Mouse (Mus musculus) ES-E14 (cell line): ENCODE data around the gene Agap2. TPM values are rescaled to one million over a fixed set of nuclear protein-coding genes. Genes with fewer than 3 reads are reported as not detected.

Experiments
- DNase-seq: peaks from one replicate; pipeline ENCODE4 v3.0.0-alpha.2; 2013; ENCODE audit warnings: low read depth, low spot score
- H3K27ac ChIP-seq: 2 replicates; pipeline ENCODE4 v1.5.1; 2012; ENCODE audit warnings: low read depth, mild to moderate bottlenecking, low read length, moderate library complexity, mixed read lengths; ENCODE audit not compliant: poor library complexity, insufficient read depth, severe bottlenecking
- H3K36me3 ChIP-seq: 2 replicates; pipeline ENCODE4 v1.6.1; 2012; ENCODE audit warnings: mild to moderate bottlenecking, low read length, moderate library complexity, mixed read lengths; ENCODE audit not compliant: control insufficient read depth, poor library complexity, insufficient read depth, severe bottlenecking
- H3K4me1 ChIP-seq, 2 experiments: fragments of 150-350 bp in 1 of 2; sonication (generic) in 1 of 2; 2 replicates each; pipeline ENCODE4 v1.6.1; 2012; ENCODE audit warnings: low read length in 2 of 2, mild to moderate bottlenecking in 1 of 2, mixed read lengths in 1 of 2; ENCODE audit not compliant: control insufficient read depth in 2 of 2, insufficient read depth in 2 of 2, poor library complexity in 1 of 2
- H3K4me3 ChIP-seq, 2 experiments: fragments of 150-350 bp in 1 of 2; sonication (generic) in 1 of 2; 2 replicates each; pipeline ENCODE4 v1.5.1; 2012; ENCODE audit warnings: low read length in 2 of 2, low read depth in 1 of 2, mild to moderate bottlenecking in 1 of 2, mixed read lengths in 1 of 2; ENCODE audit not compliant: insufficient read depth in 1 of 2, poor library complexity in 1 of 2, severe bottlenecking in 1 of 2
- H3K9ac ChIP-seq: 2 replicates; pipeline ENCODE4 v1.6.1; 2012; ENCODE audit warnings: low read depth, mild to moderate bottlenecking, low read length, mixed read lengths; ENCODE audit not compliant: poor library complexity, insufficient read depth, severe bottlenecking
- H3K9me3 ChIP-seq: fragments of 150-350 bp; sonication (generic); 2 replicates; pipeline ENCODE4 v1.6.1; 2012; ENCODE audit warnings: low read depth, mild to moderate bottlenecking, low read length; ENCODE audit not compliant: control insufficient read depth, insufficient read depth
- CHD2 ChIP-seq: IDR thresholded peaks from 2 replicates; pipeline ENCODE4 v1.6.1; 2014; ENCODE audit warnings: mild to moderate bottlenecking, low read depth, low read length, inconsistent platforms
- HCFC1 ChIP-seq: IDR thresholded peaks from 2 replicates; pipeline ENCODE4 v1.6.1; 2012; ENCODE audit warnings: low read length, inconsistent platforms, borderline replicate concordance; ENCODE audit not compliant: insufficient read depth
- MAFK ChIP-seq: IDR thresholded peaks from 2 replicates; pipeline ENCODE4 v1.6.1; 2014; ENCODE audit warnings: mild to moderate bottlenecking, low read depth, low read length, inconsistent platforms; ENCODE audit not compliant: insufficient read depth
- ZC3H11A ChIP-seq: IDR thresholded peaks from 2 replicates; pipeline ENCODE4 v1.6.1; 2012; ENCODE audit warnings: low read depth, mild to moderate bottlenecking, inconsistent platforms, low read length, borderline replicate concordance
- ZNF384 ChIP-seq: IDR thresholded peaks from 2 replicates; pipeline ENCODE4 v1.6.1; 2012; ENCODE audit warnings: low read depth, low read length, inconsistent platforms
- in situ Hi-C, 2 experiments: fragments of 600-800 bp; cut with MboI; formaldehyde crosslinking; loops; one replicate each; pipeline ENCODE4 v1.15.1; 2025; ENCODE audit warnings: low sequenced_read_pairs in 2 of 2, inconsistent platforms in 1 of 2; ENCODE audit not compliant: unreplicated experiment in 2 of 2
- total RNA-seq: library from RNA; depleted of rRNA; stranded (reverse); fragments of 300-350 nt; gene quantifications from 2 replicates; pipeline ENCODE4 v1.2.3, GENCODE M21; 2012

Gene Agap2
- total RNA-seq, 1 experiment, result 1.4 TPM

DNA sequence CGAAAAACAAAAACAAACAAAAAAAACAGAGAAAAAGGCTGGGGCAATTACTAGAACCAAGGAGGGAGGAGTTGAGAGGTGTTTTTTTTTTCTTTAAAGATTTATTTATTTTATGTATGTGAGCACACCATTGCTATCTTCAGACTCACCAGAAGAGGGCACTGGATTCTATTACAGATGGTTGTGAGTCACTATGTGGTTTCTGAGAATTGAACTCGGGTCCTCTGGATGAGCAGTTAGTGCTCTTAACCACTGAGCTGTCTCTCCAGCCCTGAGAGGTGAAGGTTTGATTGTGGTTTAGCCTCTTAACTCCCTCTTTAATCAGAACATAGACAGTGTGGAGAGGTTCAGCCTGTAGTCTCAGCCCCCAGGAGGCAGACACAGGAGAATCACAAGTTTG, 40.0 kb downstream of the Agap2 start:
- peak; percentile 62; the same call in 1 of the 2 replicates for TF ChIP-seq ZNF384
- no peak for TF ChIP-seq MAFK
- no peaks in the 10 kb centered on the region for H3K9me3 ChIP-seq
- H3K4me3 ChIP-seq, result no peak overlapping the region
- H3K36me3 ChIP-seq, result peaks cover 9% of the 10 kb centered on the region; the same call in 1 of the 2 replicates
- H3K4me1 ChIP-seq, result peaks cover 0 to 10% of the 10 kb centered on the region in 2 experiments; a peak in 2 of 4 replicates
- in situ Hi-C loops, result no loop called here
- no peak for DNase-seq
- no peak overlapping the region for H3K9ac ChIP-seq
- no peak overlapping the region for H3K27ac ChIP-seq

- in situ Hi-C loops, result no loop called here
- DNase-seq, result no peak
- Histone ChIP-seq H3K4me1 (peaks cover 1 to 3% of the 10 kb centered on the region in 2 experiments; a peak in 2 of 4 replicates), H3K36me3 (peaks cover 9% of the 10 kb centered on the region; the same call in 1 of the 2 replicates), H3K27ac (no peak overlapping the region), H3K9ac (no peak overlapping the region), H3K4me3 (no peak overlapping the region), H3K9me3 (no peaks in the 10 kb centered on the region)
- TF ChIP-seq ZC3H11A, result no peak
- no peak for TF ChIP-seq ZNF384
- peak; percentile 90 for TF ChIP-seq CHD2
Observed at GRCm38 (mm10) chr10:127118470-127118869, 43.4 kb downstream of the Agap2 start.

DNA sequence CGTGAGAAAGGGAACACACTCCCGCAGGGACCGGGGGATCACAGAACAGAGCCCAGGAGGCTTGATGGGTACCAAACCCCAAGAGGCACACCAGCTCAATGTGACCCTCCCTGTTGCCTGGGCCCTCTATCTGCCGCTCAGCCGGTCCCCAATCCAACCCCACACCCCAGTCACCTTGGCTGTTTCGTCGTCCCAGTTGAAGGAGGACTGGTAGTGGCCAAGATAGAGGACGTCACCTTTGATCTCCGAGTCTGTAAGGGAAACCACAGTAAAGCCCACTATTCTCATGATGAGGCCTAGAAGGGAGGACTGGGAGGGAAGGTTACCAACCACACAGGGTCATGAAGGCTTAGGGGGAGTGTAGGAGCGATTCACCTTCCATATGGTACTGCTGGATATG, 44.1 kb downstream of the Agap2 start:
- Histone ChIP-seq H3K4me1 (peaks cover 1 to 3% of the 10 kb centered on the region in 2 experiments; a peak in 2 of 4 replicates), H3K9ac (no peak overlapping the region), H3K27ac (no peak overlapping the region), H3K36me3 (peaks cover 9% of the 10 kb centered on the region; the same call in 1 of the 2 replicates), H3K9me3 (no peaks in the 10 kb centered on the region), H3K4me3 (no peak overlapping the region)
- in situ Hi-C loops, result no loop called here
- no peak for DNase-seq
- TF ChIP-seq CHD2, result no peak
- TF ChIP-seq ZC3H11A, result no peak
- TF ChIP-seq HCFC1, result no peak
- TF ChIP-seq MAFK, result no peak
- TF ChIP-seq ZNF384, result no peak

DNA sequence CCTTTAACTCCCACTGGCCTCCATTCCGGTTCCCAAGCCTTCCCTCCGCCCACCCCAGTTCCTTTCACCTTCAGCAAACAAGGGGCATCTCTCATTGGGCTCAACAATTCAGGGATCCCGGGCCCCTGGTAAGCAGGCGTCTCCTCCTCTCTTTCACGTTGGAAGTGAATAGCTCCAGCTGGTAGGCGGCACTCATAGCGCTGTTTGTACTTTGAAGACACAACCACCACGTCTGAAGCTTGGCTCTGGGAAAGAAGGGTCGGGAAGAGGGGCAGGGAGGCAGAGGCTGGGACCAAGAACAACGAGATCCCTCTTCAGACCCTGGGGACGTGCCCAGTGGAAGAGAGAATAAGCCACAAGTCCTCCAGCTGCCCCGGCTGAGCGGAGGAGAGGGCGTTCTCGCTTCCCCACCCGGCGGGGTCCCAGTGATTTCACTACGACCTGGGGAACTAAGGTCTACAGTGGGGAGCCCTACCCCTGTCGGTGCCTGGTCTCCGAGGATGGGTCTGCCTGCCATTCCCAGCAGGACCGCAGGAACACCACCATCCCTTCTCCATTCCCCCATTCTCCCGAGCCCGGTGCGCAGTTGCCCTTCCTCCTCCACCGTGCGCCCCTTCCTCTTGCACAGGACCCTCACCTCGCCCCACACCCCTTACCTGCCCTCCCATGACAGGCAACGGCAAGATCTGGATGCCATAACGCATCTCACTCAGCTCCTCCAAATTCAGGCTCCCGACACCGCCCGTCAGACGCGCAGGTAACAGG, 45.4 kb downstream of the Agap2 start:
- Histone ChIP-seq H3K4me1 (peaks cover 1 to 3% of the 10 kb centered on the region in 2 experiments; a peak in 2 of 4 replicates), H3K27ac (no peak overlapping the region), H3K9me3 (no peaks in the 10 kb centered on the region), H3K9ac (peak overlapping the region; percentile 76), H3K36me3 (peaks cover 9% of the 10 kb centered on the region; the same call in 1 of the 2 replicates), H3K4me3 (peak overlapping the region; percentile 80 to 98)
- DNase-seq, result no peak
- TF ChIP-seq CHD2 (no peak), MAFK (no peak), HCFC1 (no peak), ZNF384 (no peak), ZC3H11A (no peak)
- in situ Hi-C loops, result no loop called here

DNA sequence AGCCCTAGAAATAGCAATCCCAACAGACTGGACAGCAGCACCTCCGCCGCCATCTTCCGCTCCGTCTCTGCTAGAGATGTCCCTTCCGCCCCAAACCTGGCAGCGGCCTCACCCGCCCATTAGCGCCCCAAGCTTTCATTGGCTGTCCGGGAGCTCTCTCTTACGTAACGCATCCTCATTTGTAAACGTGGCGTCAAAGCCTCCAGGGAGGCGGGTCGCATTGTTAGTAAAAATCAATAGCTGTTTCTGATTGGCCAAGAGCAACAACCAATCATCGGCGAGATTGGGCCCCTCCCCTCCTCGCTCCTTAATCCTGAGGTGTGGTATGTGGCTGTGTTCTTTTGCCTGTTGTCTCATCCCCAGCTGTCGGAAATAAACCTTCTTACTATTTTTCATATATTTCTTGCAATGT, 46.0 kb downstream of the Agap2 start, which contains the start of gene Os9:
TSS of gene Os9 (minus strand) at position 66 of the 412 bp plus-strand sequence.
- peaks cover 1 to 3% of the 10 kb centered on the region in 2 experiments; a peak in 2 of 4 replicates for H3K4me1 ChIP-seq
- peak; percentile 97 for DNase-seq
- in situ Hi-C loops, result no loop called here
- TF ChIP-seq CHD2 (peak; percentile 92), ZC3H11A (no peak), HCFC1 (peak; percentile 94)
- peak within 1 kb of the TSS; percentile 80 to 98 for H3K4me3 ChIP-seq
- no peak within 1 kb of the TSS for H3K27ac ChIP-seq
- H3K36me3 ChIP-seq, result peaks cover 5% of the 10 kb centered on the region; the same call in 1 of the 2 replicates
- peak within 1 kb of the TSS; percentile 76 for H3K9ac ChIP-seq
- H3K9me3 ChIP-seq, result no peaks in the 10 kb centered on the region
